Mouse (Mus musculus) myocyte (in vitro differentiated cells): ENCODE results near the gene Dnpep.

ENCODE experiments used
- CEBPB ChIP-seq: IDR thresholded peaks from 2 replicates; pipeline ENCODE4 v1.6.1; 2011; ENCODE audit warnings: mild to moderate bottlenecking, moderate library complexity; ENCODE audit not compliant: poor library complexity, insufficient read depth, severe bottlenecking
- MYOG ChIP-seq, 3 experiments: IDR thresholded peaks; one replicate each; pipeline ENCODE4 v1.6.1; 2011; ENCODE audit warnings: control low read depth in 2 of 3, low read depth in 2 of 3, mild to moderate bottlenecking in 2 of 3; ENCODE audit not compliant: insufficient read length in 2 of 3, control insufficient read depth in 1 of 3, insufficient read depth in 1 of 3
- POLR2A ChIP-seq: IDR thresholded peaks from one replicate; pipeline ENCODE4 v1.6.1; 2011; ENCODE audit warnings: low read depth, mild to moderate bottlenecking, control low read depth, moderate library complexity; ENCODE audit not compliant: insufficient read length
- REST ChIP-seq: IDR thresholded peaks from one replicate; pipeline ENCODE4 v1.6.1; 2011; ENCODE audit warnings: mild to moderate bottlenecking, control low read depth, moderate library complexity; ENCODE audit not compliant: insufficient read depth, insufficient read length

DNA sequence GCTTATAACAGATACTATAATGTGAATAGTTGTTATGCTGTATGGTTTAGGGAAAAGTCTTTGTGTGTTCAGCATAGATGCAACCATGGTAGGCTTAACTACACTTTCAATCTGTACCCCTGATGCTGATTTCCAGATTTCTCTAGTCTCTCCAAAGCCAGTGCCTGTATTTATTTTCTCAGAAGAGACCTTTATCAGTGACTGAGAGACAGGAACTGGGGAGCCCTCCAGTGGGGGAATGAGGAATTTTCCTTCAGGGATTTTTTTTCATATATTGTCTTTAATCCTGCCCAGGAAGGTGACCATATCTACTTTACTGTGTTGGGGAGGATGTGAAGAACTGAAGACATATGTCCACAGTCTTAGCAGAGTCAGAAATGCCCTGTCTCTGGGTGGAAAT, 27.2 kb downstream of the Dnpep start:
- TF ChIP-seq CEBPB (no peak), MYOG (IDR thresholded peaks at IDR 0.05; ENCODE audit: control insufficient read depth in 1 of 3, insufficient read depth in 1 of 3, insufficient read length in 2 of 3, low read depth in 2 of 3) (no peak), POLR2A (no peak), REST (no peak)
